Mouse (Mus musculus) R1 (cell line): Measurements from ENCODE around the gene Ahdc1.

ENCODE experiments used
- DNase-seq: peaks from one replicate; pipeline ENCODE4 v3.0.0-alpha.2; 2018; ENCODE audit warnings: low read depth, low spot score

Gene Ahdc1

DNA sequence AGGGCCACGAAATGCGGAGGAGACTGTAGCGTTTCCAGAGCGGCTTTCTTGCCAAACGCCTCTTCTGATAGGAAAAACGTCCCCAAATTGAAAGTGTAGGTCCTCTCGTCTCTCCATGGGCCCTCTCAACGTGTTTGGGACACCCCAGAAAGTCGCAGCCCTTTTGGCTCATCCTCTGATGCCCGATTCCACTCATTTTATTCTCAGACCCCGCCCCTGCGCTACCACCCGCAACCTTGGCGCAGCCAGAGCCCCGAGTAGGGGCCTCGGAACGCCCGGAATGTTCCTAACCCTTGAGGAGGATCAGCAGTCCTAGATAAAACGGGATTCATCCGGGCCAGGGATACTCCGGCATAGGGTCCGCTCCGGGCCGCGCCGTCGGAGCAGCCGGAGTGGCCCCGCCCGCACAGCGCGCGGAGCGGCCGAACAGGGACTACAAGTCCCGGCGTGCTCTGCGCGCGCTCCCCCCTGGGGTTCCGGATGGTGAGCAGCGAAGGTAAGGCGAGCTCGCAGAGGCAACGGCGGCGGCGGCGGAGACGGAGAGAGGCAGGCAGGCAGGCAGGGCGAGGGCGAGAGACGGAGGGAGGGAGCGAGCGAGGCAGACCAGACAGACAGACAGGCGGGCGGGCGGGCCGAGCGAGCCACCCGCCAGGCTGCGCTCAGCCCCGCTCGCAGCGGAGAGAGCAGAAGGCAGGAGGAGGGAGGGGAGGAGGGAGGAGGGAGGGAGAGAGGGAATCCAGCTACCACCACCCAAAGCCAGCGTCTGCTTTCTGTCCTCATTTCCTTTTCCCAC, at the start of gene Ahdc1:
TSS of gene Ahdc1 (plus strand) at position 233 of the 793 bp plus-strand sequence.
- peak; percentile 96 for DNase-seq

DNA sequence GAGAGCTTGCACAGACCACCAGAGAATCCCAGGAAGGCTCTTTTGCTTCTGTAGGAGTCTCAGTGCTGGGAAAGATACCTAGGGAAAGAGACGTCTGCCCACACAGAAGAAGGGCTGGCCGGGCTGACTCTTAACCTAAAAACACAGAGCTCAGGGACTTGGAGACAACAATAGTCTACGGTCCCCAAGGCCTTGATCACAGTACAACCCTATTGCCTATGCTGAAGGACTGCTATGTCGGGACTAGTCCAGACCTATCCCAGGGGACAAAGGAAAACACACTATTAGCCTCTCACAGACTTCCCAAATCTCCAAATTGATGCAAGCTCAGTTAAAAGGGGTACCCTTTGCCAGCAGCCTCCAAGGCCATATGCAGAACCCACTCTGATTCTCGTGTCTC, 49.2 kb upstream of the Ahdc1 start:
- DNase-seq, result no peak

DNA sequence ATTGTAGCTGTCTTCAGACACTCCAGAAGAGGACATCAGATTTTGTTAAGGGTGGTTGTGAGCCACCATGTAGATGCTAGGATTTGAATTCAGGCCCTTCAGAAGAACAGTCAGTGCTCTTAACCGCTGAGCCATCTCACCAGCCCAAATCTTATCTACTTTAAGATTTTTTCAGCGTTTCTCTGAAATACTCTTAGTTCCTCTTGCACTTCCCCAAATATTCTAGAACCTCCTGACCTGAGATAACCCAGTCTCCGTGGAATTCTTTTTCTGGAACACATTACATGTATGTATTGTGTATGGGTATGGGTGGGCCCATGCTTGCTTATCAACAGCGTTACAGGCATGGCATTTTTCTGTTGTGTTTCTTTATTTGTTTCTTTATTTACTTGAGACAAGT, 48.4 kb upstream of the Ahdc1 start:
- DNase-seq, result no peak

DNA sequence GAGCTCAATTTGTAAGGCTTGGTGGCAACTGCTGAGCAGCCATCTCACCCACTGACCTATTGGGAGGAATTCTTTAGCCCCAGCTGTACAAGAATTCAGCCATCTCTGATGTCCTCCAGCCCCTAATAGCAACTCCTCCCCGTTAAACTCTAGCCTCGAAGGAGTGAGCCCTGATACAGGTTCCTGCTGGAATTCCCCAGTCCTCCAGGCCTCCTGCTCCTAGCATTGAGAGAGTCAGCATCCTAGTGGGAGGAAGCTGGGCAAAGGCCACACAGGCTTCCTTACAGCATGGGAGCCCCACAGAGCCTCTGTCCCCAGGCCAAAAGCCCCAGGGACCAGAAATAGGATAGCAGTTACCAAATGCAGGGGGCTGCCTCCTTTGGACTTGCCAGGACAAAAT, 47.6 kb upstream of the Ahdc1 start:
- no peak for DNase-seq

DNA sequence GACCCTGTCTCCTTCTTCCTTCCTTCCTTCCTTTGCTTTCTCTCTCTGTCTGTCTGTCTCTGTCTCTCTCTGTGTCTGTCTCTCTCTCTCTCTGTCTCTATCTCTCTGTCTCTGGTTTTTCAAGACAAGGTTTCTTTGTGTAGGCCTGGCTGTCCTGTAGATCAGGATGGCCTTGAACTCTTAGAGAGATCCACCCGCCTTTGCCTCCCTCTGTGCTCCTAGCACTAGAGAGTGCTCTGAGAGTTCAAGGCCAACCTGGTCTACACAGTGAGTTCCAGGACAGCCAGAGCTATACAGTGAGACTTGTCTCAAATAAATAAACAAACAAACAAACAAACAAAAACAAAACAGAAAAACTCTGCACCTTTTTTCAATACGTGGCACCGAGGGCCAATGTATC, 47.0 kb upstream of the Ahdc1 start:
- DNase-seq, result peak; percentile 58

DNA sequence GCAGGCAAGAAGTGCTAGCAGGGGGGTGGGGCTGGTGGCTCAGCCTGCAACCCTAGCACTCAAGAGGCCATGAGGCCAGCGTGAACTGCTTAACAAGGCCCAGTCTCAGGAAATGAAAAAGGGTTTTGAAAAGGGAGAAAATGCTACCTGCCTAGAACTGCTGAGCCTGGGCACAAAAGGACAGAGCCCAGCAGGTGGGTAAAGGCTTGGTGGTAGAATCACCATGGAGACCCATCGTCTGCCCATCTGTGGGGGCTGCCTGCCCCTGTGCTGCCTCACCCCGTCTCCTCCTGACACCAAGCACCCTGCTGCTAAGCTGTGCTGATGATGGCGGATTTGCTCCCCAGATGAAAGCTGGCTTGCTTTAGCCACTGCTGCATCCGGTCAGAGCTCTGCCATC, 46.6 kb upstream of the Ahdc1 start:
- peak; percentile 48 for DNase-seq

DNA sequence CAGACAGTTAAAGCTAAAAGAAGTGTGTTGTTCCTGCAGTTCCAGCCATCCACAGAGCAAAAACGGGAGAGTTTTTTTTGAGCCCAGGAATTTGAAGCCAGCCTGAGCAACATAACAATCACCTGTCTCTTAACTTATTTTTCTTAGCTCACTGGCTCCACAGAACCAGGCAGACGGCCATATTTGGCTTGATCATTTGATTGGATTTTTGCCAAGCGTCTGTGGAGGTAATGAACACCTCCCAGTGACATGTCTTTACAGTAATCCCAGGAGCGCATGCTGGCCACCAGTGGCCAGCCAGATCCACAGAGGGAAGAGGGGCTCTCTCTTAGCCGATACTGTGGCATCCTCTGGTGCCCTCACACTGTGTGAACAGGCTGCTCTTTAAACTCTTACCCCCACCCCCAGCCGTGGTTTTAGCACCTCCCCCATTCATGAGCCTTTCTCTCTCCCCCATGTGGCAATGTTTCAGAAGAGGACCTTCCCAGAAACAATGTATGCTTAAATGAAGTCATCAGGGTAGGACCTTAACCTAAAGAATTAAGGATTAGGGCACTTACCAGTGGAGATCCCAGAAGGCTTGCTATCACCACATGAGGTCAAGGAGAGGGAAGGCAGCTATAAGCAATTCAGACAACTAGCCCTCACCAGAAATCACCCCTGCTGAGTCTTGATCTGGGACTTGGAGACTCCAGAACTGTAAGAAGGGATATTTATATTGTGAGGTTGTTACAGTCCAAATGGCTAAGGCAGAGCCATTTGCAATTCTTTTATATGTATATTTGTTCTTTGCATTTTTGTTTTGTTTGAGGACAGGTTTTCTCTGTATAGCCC, 42.7 kb upstream of the Ahdc1 start:
- DNase-seq, result peak; percentile 99

DNA sequence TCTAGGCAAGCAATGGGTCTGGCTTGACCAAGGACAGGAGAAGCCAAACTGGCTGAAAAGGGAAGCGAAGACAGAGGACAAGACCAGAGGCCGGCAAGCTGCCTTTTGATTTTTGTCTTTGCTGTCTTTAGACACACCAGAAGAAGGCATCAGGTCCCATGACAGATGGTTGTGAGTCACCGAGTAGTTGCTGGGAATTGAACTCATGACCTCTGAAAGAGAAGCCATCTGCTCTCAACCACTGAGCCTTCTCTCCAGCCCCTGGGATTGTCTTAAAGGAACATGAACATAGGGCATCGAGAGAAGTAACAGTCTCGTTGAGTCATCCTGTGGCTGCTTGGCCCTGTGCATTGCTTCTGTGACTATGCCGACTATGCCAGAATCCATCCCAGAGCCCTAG, 39.5 kb upstream of the Ahdc1 start:
- DNase-seq, result no peak

DNA sequence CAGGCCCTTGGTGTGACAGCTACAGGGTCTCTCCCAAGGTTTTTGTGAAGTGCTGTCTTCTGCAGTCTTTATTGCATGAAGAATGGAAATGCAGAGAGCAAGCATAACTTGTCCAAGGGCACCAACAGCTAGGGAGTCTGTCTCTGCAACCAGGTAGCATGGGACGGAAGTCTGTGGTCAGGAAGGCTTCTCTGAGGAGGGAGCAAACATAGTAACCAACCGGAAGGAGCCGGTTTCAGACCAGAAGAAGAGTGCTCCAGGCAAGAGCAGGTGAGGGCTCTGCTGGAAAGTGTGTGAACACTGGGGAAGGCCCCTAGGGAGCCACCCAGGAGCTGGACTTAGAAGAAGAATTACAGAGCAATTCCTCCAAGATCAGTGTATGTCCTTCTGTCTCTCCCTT, 39.0 kb upstream of the Ahdc1 start:
- no peak for DNase-seq

DNA sequence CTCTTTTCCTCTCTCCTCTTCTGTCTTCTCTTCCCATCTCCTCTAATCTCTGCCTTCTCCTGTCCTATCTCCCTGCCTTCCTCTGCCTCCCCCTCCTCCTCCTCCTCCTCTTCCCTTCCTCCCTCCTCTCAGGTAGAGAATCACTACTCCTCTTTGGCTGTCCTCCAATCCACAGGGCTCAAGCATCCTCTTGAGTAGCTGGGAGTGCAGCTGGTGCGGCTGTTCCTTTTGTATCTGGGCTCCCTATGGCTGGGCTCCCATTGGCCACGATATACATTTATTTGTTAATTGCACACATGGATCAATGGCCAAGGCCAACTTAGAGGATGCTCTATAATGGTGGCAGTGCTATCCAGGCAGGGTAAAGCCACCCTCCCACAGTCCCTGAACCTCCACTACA, 38.5 kb upstream of the Ahdc1 start:
- no peak for DNase-seq

DNA sequence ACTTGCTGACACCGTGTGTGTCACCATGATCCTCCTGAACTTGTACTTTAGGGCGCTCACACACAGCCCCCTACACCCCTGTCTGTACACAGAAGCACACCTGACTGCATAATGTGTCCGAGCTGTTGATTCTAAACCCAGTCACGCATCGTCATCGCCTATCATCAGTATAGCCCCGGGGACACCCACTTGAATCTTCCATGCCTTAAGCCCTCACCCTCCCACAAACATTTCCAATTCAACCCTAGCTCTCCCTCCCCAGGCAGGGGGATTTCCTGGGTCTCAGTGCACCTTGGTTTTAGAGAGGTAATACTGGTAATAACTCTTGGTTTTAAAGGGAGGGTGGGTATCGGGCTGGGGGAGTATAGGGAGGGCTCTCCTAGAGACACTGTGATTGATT, 37.9 kb upstream of the Ahdc1 start:
- DNase-seq, result no peak

DNA sequence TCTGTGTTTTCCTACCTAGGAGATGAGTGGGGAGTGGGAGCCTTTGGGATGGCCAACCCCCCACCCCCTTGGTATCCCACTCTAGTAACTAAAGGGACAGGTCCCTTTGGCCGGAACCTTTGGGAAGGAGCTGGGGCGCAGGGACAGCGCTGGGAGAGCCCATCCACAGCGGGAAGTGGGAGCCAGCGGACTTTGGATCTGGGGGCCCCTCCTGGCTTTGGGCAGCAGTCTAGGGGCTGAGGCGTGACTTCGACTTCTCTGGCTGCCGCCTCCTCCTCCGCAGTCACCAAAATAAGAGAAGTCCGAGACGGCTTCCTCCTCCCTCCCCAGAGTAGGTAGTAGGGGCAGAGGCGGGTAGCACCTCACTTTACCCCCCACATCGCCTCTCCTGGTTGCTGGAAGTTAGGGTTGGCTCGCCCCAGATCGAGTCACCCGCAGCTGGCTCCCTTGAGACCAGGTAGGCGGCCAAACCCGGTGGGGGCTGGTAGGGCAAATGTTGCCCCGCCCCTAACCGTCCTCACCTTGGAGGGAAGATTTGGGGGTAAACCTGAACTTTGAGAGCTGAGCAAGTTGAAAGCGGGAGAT, 37.2 kb upstream of the Ahdc1 start, which contains the start of gene Fgr:
TSS of gene Fgr (plus strand) at position 282 of the 585 bp plus-strand sequence.
- DNase-seq, result peak; percentile 36

DNA sequence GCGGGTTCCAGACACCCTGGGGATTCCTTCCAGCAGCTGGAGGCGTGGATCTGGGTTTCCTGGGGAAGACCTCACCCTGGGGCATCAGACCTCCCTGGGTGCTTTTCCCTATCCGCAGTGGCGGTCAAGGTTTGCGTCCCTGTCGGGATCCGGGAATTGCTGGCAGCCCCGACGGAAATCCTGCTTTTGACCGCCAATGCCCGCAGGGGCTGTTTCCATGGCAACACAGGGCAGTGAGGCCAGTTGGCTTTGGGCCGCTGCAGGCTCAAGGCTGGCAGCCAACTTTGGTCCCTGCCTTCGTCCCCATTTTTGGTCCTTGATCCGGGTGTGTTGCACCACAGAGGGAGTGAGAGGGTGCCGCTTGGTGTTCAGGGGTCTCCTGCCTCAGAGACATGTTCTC, 36.2 kb upstream of the Ahdc1 start:
- DNase-seq, result peak; percentile 81

DNA sequence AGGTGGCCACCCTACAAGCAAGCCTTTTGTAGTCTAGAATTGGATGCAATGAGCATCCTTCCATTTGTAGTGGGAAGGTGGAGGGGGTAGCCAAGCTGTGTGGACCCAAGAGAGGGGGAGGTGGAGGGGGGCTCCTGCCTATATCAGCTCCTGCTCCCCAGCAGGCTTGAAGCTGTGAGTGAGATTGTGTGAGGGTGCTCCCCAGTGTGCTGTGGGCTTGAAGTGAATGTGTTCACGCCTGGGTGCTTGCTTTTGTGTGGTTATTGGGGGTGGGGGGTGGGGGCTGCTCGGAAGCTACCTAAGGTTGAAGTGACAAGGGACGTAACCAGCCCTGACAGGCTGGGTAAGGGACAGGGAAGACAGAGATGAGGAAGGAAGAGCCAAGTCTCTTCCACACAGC, 35.3 kb upstream of the Ahdc1 start:
- DNase-seq, result no peak

DNA sequence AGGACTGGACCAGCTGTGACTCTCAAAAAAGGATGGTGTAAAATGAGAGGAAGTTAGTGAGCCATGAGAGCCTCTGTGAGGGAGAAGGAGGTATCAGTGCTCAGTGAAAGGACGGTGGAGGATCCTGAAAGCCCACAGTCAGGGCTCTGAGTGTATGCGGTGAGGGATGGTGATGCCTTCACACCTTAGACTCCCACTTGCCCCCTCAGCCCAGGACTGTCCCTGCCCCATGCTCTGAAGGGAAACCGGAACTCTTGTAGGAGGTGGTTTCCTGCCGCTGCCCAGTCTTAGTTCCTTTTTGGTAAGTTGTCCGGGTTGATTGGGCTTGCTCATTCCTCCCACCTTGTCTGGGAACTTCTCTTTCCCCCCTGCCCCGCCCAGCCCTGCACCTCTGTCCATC, 34.3 kb upstream of the Ahdc1 start:
- DNase-seq, result no peak

DNA sequence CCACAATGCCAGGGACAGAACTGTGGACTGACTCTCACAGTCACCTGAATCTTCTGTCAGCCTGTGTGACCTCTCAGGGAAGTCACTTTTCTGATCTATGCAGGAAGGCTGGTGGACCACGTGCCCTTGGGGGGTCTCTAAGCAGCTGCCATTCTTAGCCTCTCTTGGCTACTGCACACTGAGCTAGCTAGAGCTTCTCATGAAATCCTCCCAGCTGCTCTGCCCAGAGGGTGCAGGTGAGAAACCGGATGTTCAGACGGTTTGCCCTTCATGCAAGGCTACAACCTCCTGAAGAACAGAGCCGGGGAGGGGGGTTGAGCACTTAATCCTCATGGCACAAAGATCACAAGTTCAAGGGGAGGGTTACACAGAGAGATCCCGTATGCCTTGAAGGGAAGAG, 33.5 kb upstream of the Ahdc1 start:
- peak; percentile 49 for DNase-seq

DNA sequence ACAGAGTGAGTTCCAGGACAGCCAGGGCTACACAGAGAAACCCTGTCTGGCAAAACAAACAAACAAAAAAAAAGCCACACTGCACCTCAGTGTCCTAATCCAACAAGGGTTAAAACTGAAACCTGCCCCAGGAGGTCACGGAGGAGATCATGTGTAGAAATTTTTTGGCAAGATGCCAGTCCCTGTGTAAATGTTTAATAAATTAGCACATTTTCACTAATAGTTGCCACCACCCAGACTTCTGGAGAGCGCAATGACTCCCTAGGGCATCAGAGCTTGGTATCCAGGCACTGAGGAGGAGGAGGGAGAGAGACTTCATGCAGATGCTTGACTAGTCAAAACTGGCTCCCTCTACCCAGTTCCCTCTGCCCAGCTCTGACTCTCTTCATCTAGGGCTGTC, 31.9 kb upstream of the Ahdc1 start:
- DNase-seq, result no peak

DNA sequence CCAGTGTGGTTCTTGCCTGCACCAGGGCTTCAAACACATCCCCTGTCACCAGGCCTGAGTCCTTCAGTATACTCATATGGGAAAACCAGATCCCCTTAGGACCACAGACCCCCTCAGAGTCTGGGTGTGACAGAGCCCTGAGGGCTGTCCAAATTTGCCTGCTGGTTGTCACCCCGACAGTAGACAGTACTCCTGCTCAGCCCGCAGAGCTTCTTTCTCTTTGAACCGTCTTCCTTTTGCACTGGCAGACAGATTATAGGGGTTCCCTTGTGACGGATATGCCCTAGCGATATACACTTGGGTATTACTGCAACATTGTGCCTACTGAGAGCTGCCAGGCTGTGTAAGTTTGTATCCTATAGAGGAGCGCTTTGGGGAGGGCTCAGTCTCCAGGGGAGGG, 29.4 kb upstream of the Ahdc1 start:
- DNase-seq, result no peak

DNA sequence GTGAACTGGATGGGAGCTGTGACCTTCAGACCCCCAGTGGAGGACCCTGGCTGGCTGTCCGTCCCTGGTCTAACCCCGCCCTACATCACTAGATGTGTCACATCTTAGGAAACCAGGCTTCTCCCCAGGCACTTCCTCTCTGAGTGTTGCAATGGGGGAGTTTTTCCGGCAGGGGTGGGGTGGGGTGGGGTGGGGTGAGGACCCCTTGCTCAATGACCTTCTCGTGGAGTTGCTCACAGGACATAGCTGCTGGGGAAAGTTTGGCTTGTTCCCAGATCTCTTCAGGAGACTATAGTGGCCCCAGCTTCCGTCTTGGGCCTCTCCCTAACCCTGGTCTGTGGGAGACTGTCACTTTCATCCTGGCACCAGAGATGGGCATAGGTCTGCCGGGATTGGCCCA, 28.1 kb upstream of the Ahdc1 start:
- peak; percentile 64 for DNase-seq

DNA sequence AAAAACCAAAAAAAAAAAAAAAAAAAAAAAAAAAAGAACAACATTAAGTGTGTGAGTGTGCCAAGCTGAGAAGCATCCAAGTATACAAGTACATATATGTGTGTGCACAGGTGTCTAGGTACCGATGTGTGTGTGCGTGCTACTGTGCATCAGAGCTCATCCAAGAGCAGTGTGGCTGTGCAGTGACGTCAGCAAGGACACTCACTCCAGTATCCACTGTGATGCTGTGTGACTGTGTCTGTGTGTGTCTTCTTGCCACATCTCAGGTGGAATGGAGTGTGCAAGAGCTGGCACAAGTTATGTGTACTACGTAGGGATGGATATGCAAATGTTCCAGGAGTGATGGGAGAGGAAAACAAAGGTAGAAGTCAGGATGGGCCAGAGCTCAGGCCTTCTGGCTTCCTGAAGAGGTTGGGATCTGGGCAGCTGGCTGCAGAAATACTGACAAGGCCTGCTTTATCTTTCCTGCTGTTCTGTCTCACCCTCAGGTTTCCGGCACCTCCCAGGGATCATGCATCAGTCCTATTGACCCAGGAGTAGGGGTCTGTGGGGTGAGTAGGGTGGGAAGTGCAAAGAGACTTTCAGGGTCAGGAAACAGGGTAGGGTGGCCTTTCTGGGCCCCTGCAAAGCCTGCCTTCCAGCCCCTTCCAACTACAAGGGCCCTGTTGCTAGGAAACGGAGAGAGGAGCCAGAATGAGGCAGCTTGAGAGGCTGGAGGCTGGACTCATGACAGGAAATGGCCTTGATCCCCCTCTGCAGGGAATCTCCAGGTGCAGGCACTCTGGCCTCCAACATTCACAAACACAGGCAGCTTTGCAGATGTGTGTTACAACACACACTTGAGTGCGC, 27.2 kb upstream of the Ahdc1 start:
- peak; percentile 97 for DNase-seq

DNA sequence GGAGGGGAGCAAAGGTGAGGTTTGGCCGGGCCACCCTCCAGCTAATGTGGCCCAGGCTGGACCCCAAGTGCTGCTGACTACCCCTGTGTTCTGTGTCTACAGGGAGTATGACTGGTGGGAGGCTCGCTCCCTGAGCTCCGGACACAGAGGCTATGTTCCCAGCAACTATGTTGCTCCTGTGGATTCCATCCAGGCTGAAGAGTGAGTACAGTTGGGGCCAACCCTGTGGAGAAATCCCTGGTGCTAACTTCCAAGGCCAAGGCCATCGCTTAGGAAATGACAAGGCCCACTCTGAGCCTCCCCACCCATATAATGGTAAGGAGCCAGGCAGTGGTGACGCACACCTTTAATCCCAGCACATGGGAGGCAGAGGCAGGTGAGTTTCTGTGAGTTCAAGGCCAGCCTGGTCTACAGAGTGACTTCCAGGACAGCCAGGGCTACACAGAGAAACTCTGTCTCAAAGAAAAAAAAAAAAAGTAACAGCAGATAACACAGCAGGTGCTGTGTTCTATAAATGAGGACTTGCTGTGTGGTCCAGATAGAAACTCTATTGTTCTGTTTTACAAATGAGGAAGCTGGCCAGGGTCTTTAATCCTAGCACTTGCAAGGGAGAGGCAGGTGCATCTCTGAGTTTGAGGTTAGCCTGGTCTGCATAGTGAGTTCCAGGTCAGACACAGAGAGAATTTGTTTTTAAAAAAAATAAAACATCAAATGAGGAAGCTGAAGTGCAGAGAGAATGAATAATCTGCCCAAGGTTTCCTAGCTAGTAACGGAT, 22.3 kb upstream of the Ahdc1 start:
- DNase-seq, result no peak
